Mouse (Mus musculus) megakaryocyte, embryonic 14.5 days (primary cell): Measurements from ENCODE around the gene Myom1.

Experiments
- FLI1 ChIP-seq: IDR thresholded peaks from 2 replicates; pipeline ENCODE4 v1.6.1; 2012; ENCODE audit warnings: low read length, inconsistent platforms, mixed read lengths
- GATA1 ChIP-seq: IDR thresholded peaks from 3 replicates; pipeline ENCODE4 v1.6.1; 2012; ENCODE audit warnings: mixed read lengths, low read length, inconsistent platforms, borderline replicate concordance

- TF ChIP-seq GATA1 (no peak), FLI1 (no peak)
Observed at GRCm38 (mm10) chr17:70990403-70991303, 11.8 kb upstream of the Myom1 start.
